Mouse (Mus musculus) Muller cell, postnatal 12 days (primary cell): Measurements from ENCODE around the gene Tecr.

Experiments used
- DNase-seq: peaks from one replicate; pipeline ENCODE4 v3.0.0-alpha.2; 2015; ENCODE audit errors: inconsistent ontology term

Gene Tecr

DNA sequence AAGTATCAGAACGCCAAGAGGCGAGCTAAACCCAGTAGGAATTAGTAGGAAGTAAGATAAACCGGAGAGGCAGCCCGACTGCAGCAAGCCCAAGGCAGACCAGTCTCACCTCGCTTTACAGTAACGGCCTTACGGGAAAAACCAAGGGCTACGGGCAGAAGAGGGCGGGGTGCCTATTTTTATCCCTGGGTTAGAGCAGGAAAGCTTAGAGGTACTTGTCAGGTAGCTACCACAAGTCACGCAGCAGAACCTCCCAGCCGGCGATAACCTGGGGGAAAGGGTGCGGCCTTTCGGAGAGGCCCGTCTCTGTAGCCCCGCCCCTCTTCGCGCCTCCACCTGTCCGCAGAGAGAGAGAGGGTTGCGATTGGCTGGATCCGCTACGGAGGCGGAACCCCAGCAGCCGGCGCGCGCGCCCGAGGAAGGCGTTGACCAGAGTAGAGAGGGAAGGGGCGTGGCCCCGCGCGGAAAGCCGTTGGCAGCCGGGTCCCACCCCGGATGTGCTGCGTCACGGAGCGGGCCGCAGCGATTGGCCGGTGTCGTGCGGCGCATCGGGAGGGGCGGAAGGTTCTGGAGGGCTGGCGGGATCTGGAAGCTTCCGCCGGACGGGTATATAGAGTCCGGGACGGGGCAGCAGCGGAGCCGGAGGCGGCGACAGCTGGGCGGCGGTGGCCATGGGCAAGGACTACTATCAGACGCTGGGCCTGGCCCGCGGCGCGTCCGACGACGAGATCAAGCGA lies at the start of gene Tecr, which contains the start of gene Dnajb1:
Gene Tecr (minus strand): TSS at position 311 of the 737 bp plus-strand sequence.
Gene Dnajb1 (plus strand): TSS at position 533 of the 737 bp plus-strand sequence.
- peak; percentile 100 for DNase-seq

DNA sequence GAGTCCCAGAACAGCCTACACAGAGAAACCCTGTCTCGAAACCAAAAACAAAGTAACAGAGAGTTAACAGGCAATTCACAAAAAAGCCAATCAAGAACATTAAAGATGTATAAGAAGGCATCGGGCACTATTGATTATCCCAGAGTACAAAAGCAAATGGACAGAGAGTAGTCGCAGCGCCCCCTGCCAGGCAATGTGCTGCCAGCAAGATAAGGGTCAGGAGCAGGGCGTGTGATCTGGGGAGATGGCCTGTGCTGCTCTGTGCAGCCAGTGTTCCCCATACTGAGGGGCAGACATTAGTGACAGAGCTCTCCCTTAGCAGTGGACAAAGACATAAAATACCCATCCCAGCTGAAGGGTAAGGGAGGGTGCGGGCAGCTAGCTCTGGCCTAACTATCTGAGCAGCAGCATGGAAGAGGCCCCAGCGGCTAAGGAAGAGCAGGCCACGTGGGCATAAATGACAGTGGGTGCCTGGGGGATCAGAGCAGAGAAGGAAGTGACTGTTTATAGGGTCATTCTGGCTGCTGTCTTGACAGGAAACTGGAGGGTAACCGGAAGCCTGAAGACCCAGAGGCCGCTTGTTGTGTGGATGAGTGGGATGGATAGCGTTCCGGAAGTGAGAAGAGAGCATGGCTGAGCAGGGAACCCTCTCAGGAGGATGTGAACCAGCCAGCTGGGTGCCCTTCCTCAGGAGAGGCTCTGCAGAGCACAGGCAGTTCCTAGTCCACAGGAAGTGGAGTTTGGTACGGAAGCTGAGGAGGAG lies 48.9 kb upstream of the Tecr start:
- no peak for DNase-seq

DNA sequence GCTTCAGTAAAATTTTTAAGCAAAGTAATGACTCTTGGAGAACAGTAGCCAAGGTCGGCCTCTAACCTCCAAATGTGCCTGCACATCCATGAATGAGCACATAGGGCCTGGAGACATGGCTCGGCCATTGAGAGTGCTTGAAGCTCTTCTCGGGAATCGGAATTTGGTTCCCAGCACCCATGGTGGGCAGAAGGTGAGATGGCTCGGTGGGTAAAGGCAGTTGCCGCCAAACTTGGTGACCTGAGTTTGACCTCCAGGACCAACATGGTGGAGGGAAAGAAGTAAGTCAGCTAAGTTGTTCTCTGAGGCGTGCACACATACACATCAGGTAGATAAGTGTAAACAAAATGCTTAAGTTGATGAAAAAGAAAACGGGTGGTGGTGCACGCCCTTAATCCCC lies 48.3 kb upstream of the Tecr start:
- no peak for DNase-seq

DNA sequence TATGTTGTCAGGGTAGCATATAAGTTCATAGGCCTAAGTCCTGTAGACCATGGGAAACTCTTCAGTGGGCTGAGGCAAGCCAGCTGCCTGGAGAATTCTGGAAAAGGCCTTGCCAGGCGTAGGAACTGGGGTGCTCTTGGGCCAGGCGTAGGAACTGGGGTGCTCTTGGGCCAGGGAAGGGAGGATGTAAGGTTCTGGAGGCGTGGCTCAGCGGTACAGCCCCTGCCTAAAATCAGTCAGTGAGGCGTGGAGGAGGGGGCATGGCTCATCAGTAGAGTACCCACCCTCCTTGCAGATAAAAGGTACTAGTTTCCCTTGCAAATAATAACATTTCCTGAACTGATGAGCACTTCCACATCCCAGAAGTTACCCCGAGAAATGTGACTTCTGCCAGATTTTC lies 47.0 kb upstream of the Tecr start:
- DNase-seq: no peak

DNA sequence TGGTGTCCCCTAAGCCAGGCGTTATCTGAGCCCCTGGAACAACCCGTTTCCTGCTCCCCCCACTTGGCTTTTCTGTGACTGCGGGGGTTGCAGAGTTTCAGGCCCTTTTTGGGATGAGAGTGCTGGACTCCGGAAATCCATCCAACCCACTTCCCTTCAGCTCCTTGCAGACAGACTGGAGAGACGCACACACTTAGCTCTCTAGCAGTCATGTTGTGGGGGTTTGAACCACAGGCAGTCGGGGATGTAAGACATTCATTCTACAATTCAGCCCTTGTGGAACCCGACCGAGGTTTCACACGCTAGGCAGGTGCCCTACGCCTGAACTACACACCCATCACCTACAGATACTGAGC lies 45.9 kb upstream of the Tecr start:
- DNase-seq: no peak

DNA sequence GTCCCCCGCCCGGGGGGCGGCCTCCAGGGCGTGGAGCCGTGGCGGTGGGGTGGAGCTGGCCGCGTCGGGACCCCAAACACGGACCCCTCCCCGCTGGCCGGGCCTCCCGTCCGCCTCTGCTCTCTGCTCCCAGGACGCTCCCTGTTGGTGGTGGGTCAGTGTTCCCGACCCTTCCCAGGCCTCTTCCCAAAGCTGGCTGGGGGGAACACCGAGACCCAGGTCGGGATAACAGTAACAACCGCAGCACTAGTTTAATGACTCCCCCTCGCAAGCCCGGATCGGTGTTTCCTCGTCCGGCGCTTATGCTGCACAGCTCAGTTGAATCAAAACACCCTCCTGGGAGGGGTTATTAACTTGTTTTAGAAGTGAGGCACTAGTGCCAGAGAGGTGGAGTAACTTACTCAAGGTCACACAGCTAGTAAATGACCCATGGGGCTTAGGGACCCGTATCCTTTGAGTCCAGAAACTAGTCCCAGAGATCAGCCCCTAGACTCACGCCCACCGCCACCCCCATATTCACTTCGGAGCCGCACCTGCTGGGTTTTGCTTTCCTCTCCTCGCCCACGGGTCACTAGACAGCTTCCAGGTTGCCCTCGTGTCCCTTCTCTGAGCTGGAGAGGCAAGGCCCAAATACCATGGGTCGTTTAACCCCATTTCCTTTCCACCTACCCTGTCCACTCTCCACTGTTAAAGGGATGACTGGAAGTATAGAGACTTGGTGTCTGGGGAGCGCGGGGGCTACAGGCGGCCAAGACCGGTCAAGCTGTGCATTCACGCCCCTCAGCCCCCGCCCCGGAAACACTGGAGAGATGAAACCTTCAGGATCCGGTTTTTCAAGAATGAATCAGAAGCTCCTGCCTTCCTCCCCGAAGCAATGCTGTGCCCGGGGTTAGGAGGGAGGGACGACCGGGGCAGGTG lies 45.2 kb upstream of the Tecr start:
- DNase-seq: peak; percentile 55

- peak; percentile 99 for DNase-seq
These were observed 44.4 kb upstream of the Tecr start, which contains the start of gene Gipc1 for GRCm38 (mm10) chr8:83652030-83652743. TSS of gene Gipc1 (plus strand) at chr8:83652677.

DNA sequence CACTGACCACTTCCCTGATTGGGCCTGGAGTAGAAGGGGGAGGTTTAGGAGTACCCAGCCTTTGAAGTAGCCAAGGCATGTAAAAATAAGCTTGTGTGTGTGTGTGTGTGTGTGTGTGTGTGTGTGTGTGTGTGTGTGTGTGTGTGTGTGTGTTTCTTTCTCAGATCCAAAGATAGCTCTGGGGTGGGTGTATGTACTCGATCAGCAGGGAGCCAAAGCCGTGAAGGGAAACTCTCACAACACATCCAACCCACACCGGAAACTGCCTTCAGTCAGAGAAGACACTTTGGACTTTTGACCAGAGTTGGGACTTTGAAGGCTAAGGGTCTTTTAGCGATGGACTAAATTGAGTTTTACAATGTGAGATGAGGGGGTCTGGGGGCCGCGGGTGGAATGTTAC lies 41.9 kb upstream of the Tecr start:
- no peak for DNase-seq

DNA sequence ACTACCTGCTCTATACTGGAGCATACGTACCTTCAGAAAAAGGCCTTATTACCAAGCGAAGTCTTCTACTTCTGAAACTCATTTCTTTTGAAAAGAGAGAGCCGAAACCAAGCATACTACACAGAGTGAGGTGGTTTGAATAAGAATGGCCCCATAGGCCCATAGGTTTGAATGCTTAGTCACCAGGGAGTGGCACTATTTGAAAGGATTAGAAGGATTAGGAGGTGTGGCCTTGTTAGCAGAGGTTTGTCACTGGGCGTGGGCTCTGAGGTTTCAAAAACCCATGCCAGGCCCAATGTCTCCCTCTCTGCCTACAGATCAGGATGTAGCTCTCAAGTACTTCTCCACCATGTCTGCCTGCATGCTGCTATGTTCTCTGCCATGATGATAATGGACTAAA lies 40.3 kb upstream of the Tecr start:
- no peak for DNase-seq

DNA sequence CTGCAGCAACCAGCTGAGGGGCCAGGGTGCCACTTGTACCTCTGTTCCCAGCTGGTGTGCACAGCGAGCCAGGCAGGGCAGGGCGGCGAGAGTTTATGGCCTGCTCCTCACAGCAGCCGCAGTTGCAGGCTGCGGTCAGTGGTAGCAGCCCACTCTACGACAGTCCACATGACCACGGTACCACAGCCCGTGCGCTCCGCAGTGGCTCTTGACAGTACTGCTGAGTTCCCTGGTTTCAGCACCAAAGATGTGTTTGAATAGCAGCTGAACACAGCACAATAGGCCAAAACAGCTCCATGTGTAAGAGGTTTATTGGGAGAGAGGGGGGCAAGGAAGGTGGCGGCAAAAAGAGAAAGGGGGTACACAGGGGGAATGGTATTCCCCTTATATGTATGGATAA lies 39.7 kb upstream of the Tecr start:
- DNase-seq: no peak

- no peak for DNase-seq
These were observed 31.9 kb upstream of the Tecr start for GRCm38 (mm10) chr8:83639649-83640048.

GRCm38 (mm10) chr8:83638856-83639255 lies 31.1 kb upstream of the Tecr start:
- peak; percentile 49 for DNase-seq

DNA sequence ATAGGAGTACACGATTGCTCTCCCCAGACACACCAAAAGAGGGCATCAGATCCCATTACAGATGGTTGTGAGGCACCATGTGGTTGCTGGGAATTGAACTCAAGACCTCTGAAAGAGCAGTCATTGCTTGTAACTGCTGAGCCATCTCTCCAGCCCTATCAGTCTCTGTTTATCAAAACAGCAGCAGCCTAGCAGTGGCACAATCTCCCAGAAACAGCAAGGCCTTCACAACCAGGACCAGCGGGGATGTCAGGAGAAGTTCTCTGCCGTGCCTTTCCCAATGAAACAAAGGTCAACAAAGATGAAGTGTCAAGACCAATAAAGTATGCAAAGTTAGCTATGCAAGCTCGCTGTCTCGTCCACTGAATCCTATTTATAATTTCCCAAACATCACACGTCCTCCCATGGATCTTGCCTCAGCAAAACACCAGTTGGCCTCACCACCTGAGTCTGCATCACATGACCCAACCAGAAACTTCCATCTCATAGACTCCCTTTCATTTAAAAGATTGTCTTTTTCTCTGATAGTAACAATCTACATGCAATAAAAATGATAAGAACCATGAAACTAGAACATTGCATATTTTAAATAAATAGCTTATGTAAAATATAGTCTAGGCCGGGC lies 24.4 kb upstream of the Tecr start:
- DNase-seq: no peak

- peak; percentile 64 for DNase-seq
These were observed 18.0 kb upstream of the Tecr start for GRCm38 (mm10) chr8:83625676-83626299.

- DNase-seq: no peak
These were observed 17.0 kb upstream of the Tecr start for GRCm38 (mm10) chr8:83624739-83625138.

GRCm38 (mm10) chr8:83623549-83623948 lies 15.8 kb upstream of the Tecr start:
- no peak for DNase-seq

DNA sequence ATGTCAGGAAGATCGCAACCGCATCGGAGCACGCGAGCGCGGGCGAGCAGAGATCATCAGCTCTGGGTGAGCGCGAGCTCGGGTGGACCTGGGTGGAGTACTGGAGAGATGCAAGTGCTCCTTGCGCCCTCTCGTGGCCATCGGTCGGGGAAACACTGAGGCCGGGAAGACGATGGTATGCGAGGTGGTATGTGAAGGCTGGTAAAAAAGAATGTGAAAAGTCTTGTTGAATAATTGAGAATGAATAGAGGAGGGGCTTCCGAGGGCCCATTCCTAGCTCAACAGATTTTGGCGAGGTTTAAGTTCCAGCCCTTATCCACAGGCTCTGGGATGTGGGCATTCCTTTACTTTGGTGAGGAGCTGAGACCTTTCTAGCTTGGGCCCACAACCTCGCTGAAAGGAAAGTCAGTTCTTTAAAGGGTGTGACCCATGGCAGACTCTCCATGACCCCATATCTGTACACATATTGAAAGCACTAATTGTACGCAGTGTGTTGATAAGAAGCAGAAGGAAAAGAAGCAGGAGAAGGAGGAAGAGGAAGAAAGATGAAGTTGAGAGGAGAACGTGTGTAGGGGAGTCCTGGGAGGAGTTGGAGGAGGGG lies 14.7 kb upstream of the Tecr start:
- DNase-seq: peak; percentile 94

DNA sequence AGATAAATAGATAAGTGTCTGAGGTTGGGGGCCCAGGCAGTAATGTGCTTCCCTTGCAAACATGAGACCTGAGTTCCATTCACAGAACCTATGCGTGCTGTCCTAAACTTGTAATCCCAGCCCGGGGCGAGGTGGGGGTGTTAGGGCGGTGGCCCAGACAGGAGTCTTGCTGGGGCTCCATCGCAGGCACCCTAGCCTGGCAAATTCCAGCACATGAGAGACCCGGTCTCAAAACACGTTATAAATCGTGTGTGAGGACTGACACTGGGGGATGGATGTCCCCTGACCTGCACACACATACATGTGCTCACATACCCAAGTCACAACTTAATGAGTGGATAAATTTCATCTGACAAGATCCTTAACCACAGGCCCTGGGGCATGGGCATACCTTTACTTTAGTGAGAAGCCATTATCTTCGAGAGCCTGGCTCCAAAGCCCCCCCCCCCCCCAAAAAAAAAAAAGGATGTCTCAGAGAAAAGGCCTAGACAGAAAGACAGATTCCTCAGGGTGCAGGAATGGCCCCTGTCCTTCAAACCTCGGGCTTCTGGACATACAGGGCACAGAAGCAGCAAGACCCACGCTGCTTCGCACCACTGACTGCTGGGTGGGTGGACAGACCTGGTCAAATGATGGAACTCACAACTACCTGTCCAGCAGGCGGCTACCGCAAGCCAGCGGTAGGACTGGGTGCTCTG lies 14.1 kb upstream of the Tecr start:
- no peak for DNase-seq

GRCm38 (mm10) chr8:83619568-83620285 lies 12.0 kb upstream of the Tecr start:
- DNase-seq: no peak
